Mouse (Mus musculus): Measurements from ENCODE around the gene Napa. TPM values are rescaled to one million over a fixed set of nuclear protein-coding genes. Genes with fewer than 3 reads are reported as not detected.
A peak's percentile ranks its signal among the peaks of the same experiment; 100 is the strongest.

The Napa gene
- polyA plus RNA-seq, 2 experiments from 2014 or later, result 162 to 259 TPM

GRCm38 (mm10) chr7:16132926-16133325 is 34.7 kb downstream of the Napa start:
- ATAC-seq, result no peak

GRCm38 (mm10) chr7:16133691-16134090 is 35.4 kb downstream of the Napa start:
- ATAC-seq, result no peak

- ATAC-seq, result no peak
Observed at GRCm38 (mm10) chr7:16134951-16135392, 36.7 kb downstream of the Napa start.

- ATAC-seq, result no peak
Observed at GRCm38 (mm10) chr7:16146489-16147410, 48.5 kb downstream of the Napa start.

GRCm38 (mm10) chr7:16147643-16148042 is 49.4 kb downstream of the Napa start:
- ATAC-seq, result no peak

- ATAC-seq, result no peak
Observed at GRCm38 (mm10) chr7:16149241-16149640, 51.0 kb downstream of the Napa start.

- no peak for ATAC-seq
Observed at GRCm38 (mm10) chr7:16150191-16151145, 52.2 kb downstream of the Napa start.

GRCm38 (mm10) chr7:16153522-16153921 is 55.3 kb downstream of the Napa start:
- ATAC-seq, result peak; percentile 69

GRCm38 (mm10) chr7:16155132-16155872 is 57.0 kb downstream of the Napa start:
- ATAC-seq, result no peak

- no peak for ATAC-seq
Observed at GRCm38 (mm10) chr7:16156105-16156714, 58.0 kb downstream of the Napa start.

GRCm38 (mm10) chr7:16158735-16159134 is 60.5 kb downstream of the Napa start:
- ATAC-seq, result no peak

GRCm38 (mm10) chr7:16160702-16161101 is 62.4 kb downstream of the Napa start:
- ATAC-seq, result no peak

GRCm38 (mm10) chr7:16161302-16161701 is 63.0 kb downstream of the Napa start:
- ATAC-seq, result no peak

GRCm38 (mm10) chr7:16162036-16162435 is 63.8 kb downstream of the Napa start:
- ATAC-seq, result no peak

Other genes starting within 250 kb of the Napa start
- not detected for gene Crx, start 218.5 kb upstream of the Napa start, polyA plus RNA-seq (2017; shearing (Covaris generic))
- gene Crxos, start 215.8 kb upstream of the Napa start, polyA plus RNA-seq (2017; shearing (Covaris generic)), result not detected
- gene Selenow, start 176.1 kb upstream of the Napa start, polyA plus RNA-seq (2017; shearing (Covaris generic)), result 100 to 1,000 TPM; 824 to 866 TPM
- 100 to 1,000 TPM; 334 to 398 TPM for gene Nop53, start 152.4 kb upstream of the Napa start, polyA plus RNA-seq (2017; shearing (Covaris generic))
- gene Ehd2, start 130.9 kb upstream of the Napa start, polyA plus RNA-seq (2017; shearing (Covaris generic)), result under 1 TPM; 0.07 to 0.11 TPM
- 1 to 10 TPM; 3.7 TPM for gene Bicra, start 50.5 kb upstream of the Napa start, polyA plus RNA-seq (2017; shearing (Covaris generic))
- gene Zfp541, start 36.6 kb upstream of the Napa start, polyA plus RNA-seq (2017; shearing (Covaris generic)), result under 1 TPM in 1 of 2 experiments, not detected in 1; 0.11 TPM
- gene Kptn, start 21.4 kb downstream of the Napa start, polyA plus RNA-seq (2017; shearing (Covaris generic)), result 10 to 100 TPM; 18.6 to 21.8 TPM
- not detected for gene Slc8a2, start 31.4 kb downstream of the Napa start, polyA plus RNA-seq (2017; shearing (Covaris generic))
- 10 to 100 TPM; 11.0 to 17.9 TPM for gene Meis3, start 76.6 kb downstream of the Napa start, polyA plus RNA-seq (2017; shearing (Covaris generic))
- gene Dhx34, start 123.6 kb downstream of the Napa start, polyA plus RNA-seq (2017; shearing (Covaris generic)), result 10 to 100 TPM in 1 of 2 experiments, 1 to 10 TPM in 1; 7.0 to 10.9 TPM
- not detected for gene C5ar2, start 145.7 kb downstream of the Napa start, polyA plus RNA-seq (2017; shearing (Covaris generic))
- gene C5ar1, start 161.1 kb downstream of the Napa start, polyA plus RNA-seq (2017; shearing (Covaris generic)), result not detected
- 1 to 10 TPM; 1.8 to 2.8 TPM for gene Inafm1, start 175.2 kb downstream of the Napa start, polyA plus RNA-seq (2017; shearing (Covaris generic))
- 10 to 100 TPM; 11.1 to 11.2 TPM for gene Ccdc9, start 188.3 kb downstream of the Napa start, polyA plus RNA-seq (2017; shearing (Covaris generic))
- gene Bbc3, start 209.9 kb downstream of the Napa start, polyA plus RNA-seq (2017; shearing (Covaris generic)), result 1 to 10 TPM in 1 of 2 experiments, under 1 TPM in 1; 0.43 to 1.5 TPM